ENCODE assay signal across 32 mouse cellular contexts in genomic region chr17:23961573-23962122, GRCm38 (mm10). TPM values are rescaled to one million over a fixed set of nuclear protein-coding genes. Genes with fewer than 3 reads are reported as not detected.
DNase-seq lines count a peak whose midpoint lies in the region; ATAC-seq and TF ChIP-seq lines count a peak whose summit lies in the region.
"Had no signal": no experiment of that assay in that cellular context is flagged by ENCODE, and none has a peak within 500 bp of the region (broad histone marks: within the 10 kb centered on the region; RNA-seq: fewer than 3 reads in every experiment).

No protein-coding gene starts in this region.

- no peak for TF ChIP-seq POLR2A in small intestine, adult 2 months (IDR thresholded peaks at IDR 0.05; ENCODE audit: low read depth, low read length)

- no peak for TF ChIP-seq EP300 in lung, postnatal 0 days (IDR thresholded peaks at IDR 0.05)

- no peak overlapping the region for H3K4me2 ChIP-seq in lung, postnatal 0 days (replicated peaks; ENCODE audit: low read depth, low read length)
- no peak overlapping the region for H3K4me2 ChIP-seq in intestine, embryonic 16.5 days (ENCODE audit: low read depth, low read length)
- no peak overlapping the region for H3K4me2 ChIP-seq in heart, embryonic 12.5 days
- H3K4me2 ChIP-seq: embryonic facial prominence, embryonic 13.5 days; embryonic facial prominence, embryonic 15.5 days; forebrain, embryonic 12.5 days had no signal

- DNase-seq in lung, postnatal 36 days: peak; percentile 21
- no peak for DNase-seq in lung, postnatal 0 days (ENCODE audit: low spot score)
- no peak for DNase-seq in spleen, postnatal 14 days (ENCODE audit: low spot score in 2 of 2)
- no peak for DNase-seq in adrenal gland, adult 8-10 months
- DNase-seq: adrenal gland, postnatal 10 days; adrenal gland, postnatal 25 days; cerebellum, adult 11 months; cerebellum, adult 18-20 months; cerebellum, adult 9-10 months; cerebellum, postnatal 10 days; cerebellum, postnatal 36 days; embryo, embryonic 11 days had no signal

- no peak overlapping the region for H3K9ac ChIP-seq in lung, postnatal 0 days (replicated peaks; ENCODE audit: low read depth)
- H3K9ac ChIP-seq in intestine, embryonic 16.5 days (ENCODE audit: low read depth, low read length): no peak overlapping the region
- H3K9ac ChIP-seq in heart, embryonic 12.5 days: no peak overlapping the region
- H3K9ac ChIP-seq: embryonic facial prominence, embryonic 13.5 days; embryonic facial prominence, embryonic 15.5 days; forebrain, embryonic 12.5 days had no signal

- no peak overlapping the region for H3K27ac ChIP-seq in lung, postnatal 0 days (ENCODE audit: low read length)
- peak overlapping the region; percentile 89 for H3K27ac ChIP-seq in intestine, embryonic 16.5 days (ENCODE audit: low read length)
- H3K27ac ChIP-seq in small intestine, adult 2 months (ENCODE audit: insufficient read depth, low read depth, low read length): peak overlapping the region; percentile 100
- H3K27ac ChIP-seq in heart, embryonic 12.5 days (ENCODE audit: poor library complexity, severe bottlenecking): no peak overlapping the region
- H3K27ac ChIP-seq: embryonic facial prominence, embryonic 13.5 days; embryonic facial prominence, embryonic 15.5 days; forebrain, embryonic 10.5 days; forebrain, embryonic 12.5 days had no signal

- H3K4me3 ChIP-seq in lung, postnatal 0 days (ENCODE audit: low read depth, low read length): no peak overlapping the region
- no peak overlapping the region for H3K4me3 ChIP-seq in intestine, embryonic 16.5 days (ENCODE audit: low read length)
- no peak overlapping the region for H3K4me3 ChIP-seq in small intestine, adult 2 months (ENCODE audit: low read depth, low read length)
- H3K4me3 ChIP-seq in heart, embryonic 12.5 days: no peak overlapping the region
- H3K4me3 ChIP-seq: embryonic facial prominence, embryonic 13.5 days; embryonic facial prominence, embryonic 15.5 days; erythroblast, embryonic 14.5 days; forebrain, embryonic 10.5 days; forebrain, embryonic 12.5 days had no signal

- H3K9me3 ChIP-seq in lung, postnatal 0 days (ENCODE audit: low read length): no peaks in the 10 kb centered on the region
- H3K9me3 ChIP-seq in intestine, embryonic 16.5 days (ENCODE audit: control insufficient read depth, low read length): no peaks in the 10 kb centered on the region
- H3K9me3 ChIP-seq in heart, embryonic 12.5 days (replicated peaks): no peaks in the 10 kb centered on the region
- H3K9me3 ChIP-seq: embryonic facial prominence, embryonic 13.5 days; embryonic facial prominence, embryonic 15.5 days; forebrain, embryonic 10.5 days; forebrain, embryonic 12.5 days had no signal

- ATAC-seq in lung, postnatal 0 days: no peak
- peak; percentile 31; the same call in 1 of the 2 replicates for ATAC-seq in granulocyte monocyte progenitor cell, adult 5-6 weeks (replicated peaks; ENCODE audit: poor library complexity, severe bottlenecking)
- ATAC-seq in intestine, embryonic 16.5 days: peak; percentile 53
- ATAC-seq in heart, embryonic 12.5 days (ENCODE audit: insufficient number of reproducible peaks, low FRiP score): no peak
- ATAC-seq: activated CD4-positive, CD25-positive, alpha-beta regulatory T cell, adult 4 months; forebrain, embryonic 14.5 days; forebrain, embryonic 16.5 days; Patski had no signal

- H3K4me1 ChIP-seq in lung, postnatal 0 days (ENCODE audit: insufficient read depth, low read depth, low read length): no peaks in the 10 kb centered on the region
- peaks cover 15% of the 10 kb centered on the region for H3K4me1 ChIP-seq in intestine, embryonic 16.5 days (ENCODE audit: control insufficient read depth, insufficient read depth, low read length)
- H3K4me1 ChIP-seq in small intestine, adult 2 months (ENCODE audit: control insufficient read depth, insufficient read depth, insufficient read length, low read length): peaks cover 38% of the 10 kb centered on the region; the same call in 1 of the 2 replicates
- H3K4me1 ChIP-seq in heart, embryonic 12.5 days (replicated peaks): no peaks in the 10 kb centered on the region
- H3K4me1 ChIP-seq: embryonic facial prominence, embryonic 13.5 days; embryonic facial prominence, embryonic 15.5 days had no signal

- WGBS in lung, postnatal 0 days: 71% methylated on average over 4 of the region's 4 CpGs
- 57% methylated on average over 4 of the region's 4 CpGs for WGBS in intestine, embryonic 16.5 days
- 18% methylated on average over 4 of the region's 4 CpGs for WGBS in small intestine, adult 2 months
- 73% methylated on average over 4 of the region's 4 CpGs for WGBS in heart, embryonic 12.5 days

- no peaks in the 10 kb centered on the region for H3K36me3 ChIP-seq in lung, postnatal 0 days (ENCODE audit: insufficient read depth, low read length)
- no peaks in the 10 kb centered on the region for H3K36me3 ChIP-seq in intestine, embryonic 16.5 days (ENCODE audit: control insufficient read depth, insufficient read depth, low read length)
- H3K36me3 ChIP-seq in small intestine, adult 2 months (ENCODE audit: control insufficient read depth, insufficient read depth, low read length): no peaks in the 10 kb centered on the region
- H3K36me3 ChIP-seq in heart, embryonic 12.5 days: no peaks in the 10 kb centered on the region
- H3K36me3 ChIP-seq: embryonic facial prominence, embryonic 13.5 days; embryonic facial prominence, embryonic 15.5 days; forebrain, embryonic 10.5 days; forebrain, embryonic 12.5 days had no signal

- H3K27me3 ChIP-seq in lung, postnatal 0 days (replicated peaks; ENCODE audit: insufficient read depth, low read length): no peaks in the 10 kb centered on the region
- no peaks in the 10 kb centered on the region for H3K27me3 ChIP-seq in intestine, embryonic 16.5 days (replicated peaks; ENCODE audit: control insufficient read depth, insufficient read depth, low read length)
- H3K27me3 ChIP-seq in small intestine, adult 2 months (ENCODE audit: control insufficient read depth, insufficient read depth, low read length): no peaks in the 10 kb centered on the region
- no peaks in the 10 kb centered on the region for H3K27me3 ChIP-seq in heart, embryonic 12.5 days (replicated peaks)
- H3K27me3 ChIP-seq: embryonic facial prominence, embryonic 13.5 days; forebrain, embryonic 12.5 days; Patski had no signal

- no peak for TF ChIP-seq CTCF in lung, postnatal 0 days (IDR thresholded peaks at IDR 0.05)
- TF ChIP-seq CTCF in small intestine, adult 2 months (IDR thresholded peaks at IDR 0.05; ENCODE audit: extremely low read depth, insufficient read length, insufficient replicate concordance, low read depth, low read length): no peak

RNA-seq across cellular contexts. Expression of gene Sbpl, which starts 6.6 kb away (rescaled TPM):
- not detected in 2 replicates for polyA plus RNA-seq in lung, postnatal 0 days (2015; fragmentation: Nextera tagmentation; extraction: Ambion mirVana)
- total RNA-seq in granulocyte monocyte progenitor cell, adult 5-6 weeks (2014; fragmentation: Nextera tagmentation): not detected in 2 replicates
- total RNA-seq in granulocyte monocyte progenitor cell, adult 5-6 weeks (2017): not detected in 2 replicates
- not detected in 2 replicates for polyA plus RNA-seq in intestine, embryonic 16.5 days (2015; fragmentation: Nextera tagmentation; extraction: Ambion mirVana)
- polyA plus RNA-seq in small intestine, adult 2 months (2012; rRNA removed): not detected in 2 replicates
- not detected in 2 replicates for polyA plus RNA-seq in heart, embryonic 12.5 days (2016; fragmentation: Nextera tagmentation; extraction: Ambion mirVana)
- not detected for total RNA-seq in adrenal gland, adult 8-10 months (2022)
- total RNA-seq: adrenal gland, adult 18-20 months; adrenal gland, postnatal 10 days; adrenal gland, postnatal 25 days; adrenal gland, postnatal 4 days; common myeloid progenitor, adult 5-6 weeks; ES-E14 had no signal
- polyA plus RNA-seq: activated CD4-positive, CD25-positive, alpha-beta regulatory T cell, adult 4 months; brain, embryonic 14.5 days; C2C12; embryonic facial prominence, embryonic 11.5 days; embryonic facial prominence, embryonic 13.5 days; embryonic facial prominence, embryonic 15.5 days; erythroblast, embryonic 14.5 days; forebrain, embryonic 10.5 days; forebrain, embryonic 12.5 days; forebrain, embryonic 14.5 days; forebrain, embryonic 16.5 days; Patski had no signal

RNA-seq across cellular contexts. Expression of gene Prss30, which starts 18.7 kb away (rescaled TPM):
- 0.18 and 0.47 TPM in 2 replicates for polyA plus RNA-seq in lung, postnatal 0 days (2015; fragmentation: Nextera tagmentation; extraction: Ambion mirVana)
- not detected in 2 replicates for total RNA-seq in granulocyte monocyte progenitor cell, adult 5-6 weeks (2014; fragmentation: Nextera tagmentation)
- total RNA-seq in granulocyte monocyte progenitor cell, adult 5-6 weeks (2017): not detected in 2 replicates
- 3.2 and 4.3 TPM in 2 replicates for polyA plus RNA-seq in intestine, embryonic 16.5 days (2015; fragmentation: Nextera tagmentation; extraction: Ambion mirVana)
- 22.9 and 150 TPM in 2 replicates for polyA plus RNA-seq in small intestine, adult 2 months (2012; rRNA removed)
- not detected in 2 replicates for polyA plus RNA-seq in heart, embryonic 12.5 days (2016; fragmentation: Nextera tagmentation; extraction: Ambion mirVana)
- total RNA-seq in adrenal gland, adult 8-10 months (2022): under 1 TPM in 3 of 4 experiments, not detected in 1; 0.19 to 0.41 (median 0.31) TPM
- total RNA-seq: adrenal gland, postnatal 4 days; common myeloid progenitor, adult 5-6 weeks; ES-E14 had no signal
- polyA plus RNA-seq: embryonic facial prominence, embryonic 11.5 days; embryonic facial prominence, embryonic 13.5 days; embryonic facial prominence, embryonic 15.5 days; erythroblast, embryonic 14.5 days; forebrain, embryonic 10.5 days; forebrain, embryonic 12.5 days; forebrain, embryonic 14.5 days had no signal

RNA-seq across cellular contexts. Expression of gene Sbp, which starts 20.2 kb away (rescaled TPM):
- polyA plus RNA-seq in lung, postnatal 0 days (2015; fragmentation: Nextera tagmentation; extraction: Ambion mirVana): not detected in 2 replicates
- not detected in 2 replicates for total RNA-seq in granulocyte monocyte progenitor cell, adult 5-6 weeks (2014; fragmentation: Nextera tagmentation)
- not detected in 2 replicates for total RNA-seq in granulocyte monocyte progenitor cell, adult 5-6 weeks (2017)
- polyA plus RNA-seq in intestine, embryonic 16.5 days (2015; fragmentation: Nextera tagmentation; extraction: Ambion mirVana): not detected in 2 replicates
- not detected in 2 replicates for polyA plus RNA-seq in small intestine, adult 2 months (2012; rRNA removed)
- not detected in 2 replicates for polyA plus RNA-seq in heart, embryonic 12.5 days (2016; fragmentation: Nextera tagmentation; extraction: Ambion mirVana)
- not detected for total RNA-seq in adrenal gland, adult 8-10 months (2022)
- total RNA-seq: adrenal gland, adult 18-20 months; adrenal gland, postnatal 10 days; adrenal gland, postnatal 25 days; adrenal gland, postnatal 4 days; common myeloid progenitor, adult 5-6 weeks; ES-E14 had no signal
- polyA plus RNA-seq: activated CD4-positive, CD25-positive, alpha-beta regulatory T cell, adult 4 months; brain, embryonic 14.5 days; C2C12; embryonic facial prominence, embryonic 11.5 days; embryonic facial prominence, embryonic 13.5 days; embryonic facial prominence, embryonic 15.5 days; erythroblast, embryonic 14.5 days; forebrain, embryonic 10.5 days; forebrain, embryonic 12.5 days; forebrain, embryonic 14.5 days; forebrain, embryonic 16.5 days; Patski had no signal

RNA-seq across cellular contexts. Expression of gene Prss22, which starts 36.3 kb away (rescaled TPM):
- 0.57 and 0.77 TPM in 2 replicates for polyA plus RNA-seq in lung, postnatal 0 days (2015; fragmentation: Nextera tagmentation; extraction: Ambion mirVana)
- not detected in 2 replicates for total RNA-seq in granulocyte monocyte progenitor cell, adult 5-6 weeks (2014; fragmentation: Nextera tagmentation)
- total RNA-seq in granulocyte monocyte progenitor cell, adult 5-6 weeks (2017): not detected in 2 replicates
- polyA plus RNA-seq in intestine, embryonic 16.5 days (2015; fragmentation: Nextera tagmentation; extraction: Ambion mirVana): 0.13 and 0.26 TPM in 2 replicates
- 0.06 and 0.25 TPM in 2 replicates for polyA plus RNA-seq in small intestine, adult 2 months (2012; rRNA removed)
- polyA plus RNA-seq in heart, embryonic 12.5 days (2016; fragmentation: Nextera tagmentation; extraction: Ambion mirVana): 0.29 TPM in 1 of 2 replicates, not detected in the other
- not detected for total RNA-seq in adrenal gland, adult 8-10 months (2022)
- total RNA-seq: adrenal gland, adult 18-20 months; adrenal gland, postnatal 10 days; adrenal gland, postnatal 25 days; adrenal gland, postnatal 4 days; common myeloid progenitor, adult 5-6 weeks had no signal
- polyA plus RNA-seq: activated CD4-positive, CD25-positive, alpha-beta regulatory T cell, adult 4 months; brain, embryonic 14.5 days; forebrain, embryonic 14.5 days; forebrain, embryonic 16.5 days had no signal

RNA-seq across cellular contexts. Expression of gene Dcpp3, which starts 44.4 kb away (rescaled TPM):
- polyA plus RNA-seq in lung, postnatal 0 days (2015; fragmentation: Nextera tagmentation; extraction: Ambion mirVana): 0.35 and 0.64 TPM in 2 replicates
- not detected in 2 replicates for total RNA-seq in granulocyte monocyte progenitor cell, adult 5-6 weeks (2014; fragmentation: Nextera tagmentation)
- not detected in 2 replicates for total RNA-seq in granulocyte monocyte progenitor cell, adult 5-6 weeks (2017)
- not detected in 2 replicates for polyA plus RNA-seq in intestine, embryonic 16.5 days (2015; fragmentation: Nextera tagmentation; extraction: Ambion mirVana)
- not detected in 2 replicates for polyA plus RNA-seq in small intestine, adult 2 months (2012; rRNA removed)
- polyA plus RNA-seq in heart, embryonic 12.5 days (2016; fragmentation: Nextera tagmentation; extraction: Ambion mirVana): not detected in 2 replicates
- not detected for total RNA-seq in adrenal gland, adult 8-10 months (2022)
- total RNA-seq: adrenal gland, adult 18-20 months; adrenal gland, postnatal 10 days; adrenal gland, postnatal 25 days; adrenal gland, postnatal 4 days; common myeloid progenitor, adult 5-6 weeks; ES-E14 had no signal
- polyA plus RNA-seq: activated CD4-positive, CD25-positive, alpha-beta regulatory T cell, adult 4 months; brain, embryonic 14.5 days; C2C12; embryonic facial prominence, embryonic 11.5 days; embryonic facial prominence, embryonic 13.5 days; erythroblast, embryonic 14.5 days; forebrain, embryonic 10.5 days; forebrain, embryonic 12.5 days; forebrain, embryonic 14.5 days; forebrain, embryonic 16.5 days; Patski had no signal

Comparison
In these comparisons a context has a peak if more than half of its experiments do, and no peak if none do; other contexts are left out.
1. ATAC-seq: peak in granulocyte monocyte progenitor cell, adult 5-6 weeks (single experiment) and intestine, embryonic 16.5 days (single experiment); none in lung, postnatal 0 days (single experiment) and heart, embryonic 12.5 days (single experiment).
2. H3K27ac ChIP-seq: peak in intestine, embryonic 16.5 days (single experiment) and small intestine, adult 2 months (single experiment); none in lung, postnatal 0 days (single experiment) and heart, embryonic 12.5 days (single experiment).